Mouse (Mus musculus) testis, adult 2 months (tissue): ENCODE measurements around the gene Pxdn. TPM values are rescaled to one million over a fixed set of nuclear protein-coding genes. Genes with fewer than 3 reads are reported as not detected.

Experiments
- H3K27ac ChIP-seq: fragments of 200-500 bp; 2 replicates; pipeline ENCODE4 v1.5.1; 2012; ENCODE audit warnings: low read depth, low read length; ENCODE audit not compliant: control insufficient read depth, insufficient read depth
- H3K27me3 ChIP-seq: fragments of 200-500 bp; 2 replicates; pipeline ENCODE4 v1.6.1; 2012; ENCODE audit warnings: mild to moderate bottlenecking, low read length, moderate library complexity; ENCODE audit not compliant: control insufficient read depth, insufficient read depth
- H3K36me3 ChIP-seq: fragments of 200-500 bp; 2 replicates; pipeline ENCODE4 v1.6.1; 2012; ENCODE audit warnings: mild to moderate bottlenecking, low read length; ENCODE audit not compliant: control insufficient read depth, insufficient read depth
- H3K4me1 ChIP-seq: fragments of 200-500 bp; 2 replicates; pipeline ENCODE4 v1.6.1; 2012; ENCODE audit warnings: low read length; ENCODE audit not compliant: control insufficient read depth, insufficient read depth
- H3K4me3 ChIP-seq: fragments of 200-500 bp; 2 replicates; pipeline ENCODE4 v1.5.1; 2012; ENCODE audit warnings: low read depth, mild to moderate bottlenecking, low read length, moderate library complexity, mixed read lengths; ENCODE audit not compliant: control insufficient read depth
- CTCF ChIP-seq: fragments of 200-500 bp; IDR thresholded peaks from 2 replicates; pipeline ENCODE4 v1.5.1; 2012; ENCODE audit warnings: low read depth, mild to moderate bottlenecking, inconsistent platforms, low read length, moderate library complexity; ENCODE audit not compliant: control insufficient read depth, insufficient read depth, insufficient replicate concordance
- POLR2A ChIP-seq: fragments of 200-500 bp; IDR thresholded peaks from 2 replicates; pipeline ENCODE4 v1.6.1; 2012; ENCODE audit warnings: low read depth, mild to moderate bottlenecking, inconsistent platforms, low read length, moderate library complexity; ENCODE audit not compliant: control insufficient read depth
- polyA plus RNA-seq: library from polyadenylated mRNA; depleted of rRNA; stranded (reverse); fragments of >200 nt; gene quantifications from 2 replicates; pipeline ENCODE4 v1.2.3, GENCODE M21; 2012; rRNA removed

The Pxdn gene
- polyA plus RNA-seq, 1 experiment: 3.9 TPM

DNA sequence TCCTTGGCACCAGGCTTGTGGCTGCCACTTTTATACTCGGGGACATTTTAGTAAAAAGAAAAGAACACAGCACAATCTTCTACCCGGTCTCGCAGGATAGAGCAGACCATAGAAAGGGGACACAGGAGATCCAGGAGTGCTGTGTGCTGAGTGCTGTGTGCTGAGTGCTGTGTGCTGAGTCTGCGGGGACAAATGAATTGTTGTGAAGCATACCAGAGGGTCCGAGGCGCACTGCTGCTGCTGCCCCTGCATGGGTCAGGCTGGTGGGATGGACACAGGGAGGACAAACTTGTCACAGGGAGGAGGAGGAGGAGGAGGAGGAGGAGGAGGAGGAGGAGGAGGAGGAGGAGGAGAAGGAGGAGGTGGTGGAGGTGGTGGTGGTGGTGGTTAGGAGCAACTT is 111.4 kb downstream of the Pxdn start:
- no peak overlapping the region for H3K27ac ChIP-seq
- H3K36me3 ChIP-seq: no peaks in the 10 kb centered on the region
- no peak overlapping the region for H3K4me3 ChIP-seq
- TF ChIP-seq POLR2A (no peak), CTCF (no peak)
- no peaks in the 10 kb centered on the region for H3K27me3 ChIP-seq
- no peaks in the 10 kb centered on the region for H3K4me1 ChIP-seq

DNA sequence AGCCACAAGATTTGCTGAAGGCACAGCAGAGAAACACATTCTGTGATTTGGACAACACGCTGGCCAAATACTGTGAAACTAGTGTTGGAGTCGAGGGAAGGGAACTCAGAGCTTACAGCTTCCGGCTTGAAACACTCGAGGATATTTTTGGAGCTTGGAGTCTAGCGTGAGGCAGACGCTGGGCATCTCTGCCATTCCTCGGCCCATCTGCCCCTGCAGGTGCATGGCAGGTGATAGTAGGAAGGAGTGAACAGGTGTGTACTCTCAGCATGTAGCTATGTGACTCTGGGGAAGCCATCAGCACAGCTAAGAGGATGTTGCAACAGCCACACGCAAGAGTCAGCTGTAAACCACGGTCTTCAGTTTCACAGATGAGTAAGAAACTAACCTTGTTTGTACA is 112.4 kb downstream of the Pxdn start:
- Histone ChIP-seq H3K27ac (no peak overlapping the region), H3K4me3 (no peak overlapping the region), H3K27me3 (no peaks in the 10 kb centered on the region), H3K4me1 (no peaks in the 10 kb centered on the region), H3K36me3 (no peaks in the 10 kb centered on the region)
- TF ChIP-seq POLR2A (no peak), CTCF (no peak)

DNA sequence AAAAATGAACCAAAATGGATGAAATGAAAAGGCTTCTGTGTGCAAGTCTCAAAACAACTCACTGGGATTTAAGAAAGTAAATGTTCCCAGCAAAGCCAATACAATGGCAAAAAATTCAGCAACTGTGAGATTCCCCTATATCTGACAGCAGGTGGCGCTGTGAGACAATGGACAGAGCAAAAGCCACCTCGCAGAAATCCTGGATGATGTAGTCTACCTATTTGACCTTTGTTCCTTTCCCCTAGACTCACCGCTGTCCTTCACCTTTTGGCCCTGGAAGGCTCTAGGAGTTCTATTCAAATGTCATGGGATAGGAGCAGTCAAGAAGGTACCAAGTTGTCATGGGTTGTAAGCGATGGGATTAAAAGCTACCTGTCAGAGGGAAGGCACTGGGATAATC is 112.8 kb downstream of the Pxdn start:
- H3K27me3 ChIP-seq: no peaks in the 10 kb centered on the region
- no peaks in the 10 kb centered on the region for H3K4me1 ChIP-seq
- no peaks in the 10 kb centered on the region for H3K36me3 ChIP-seq
- H3K4me3 ChIP-seq: no peak overlapping the region
- no peak overlapping the region for H3K27ac ChIP-seq
- TF ChIP-seq POLR2A: no peak
- TF ChIP-seq CTCF: no peak

DNA sequence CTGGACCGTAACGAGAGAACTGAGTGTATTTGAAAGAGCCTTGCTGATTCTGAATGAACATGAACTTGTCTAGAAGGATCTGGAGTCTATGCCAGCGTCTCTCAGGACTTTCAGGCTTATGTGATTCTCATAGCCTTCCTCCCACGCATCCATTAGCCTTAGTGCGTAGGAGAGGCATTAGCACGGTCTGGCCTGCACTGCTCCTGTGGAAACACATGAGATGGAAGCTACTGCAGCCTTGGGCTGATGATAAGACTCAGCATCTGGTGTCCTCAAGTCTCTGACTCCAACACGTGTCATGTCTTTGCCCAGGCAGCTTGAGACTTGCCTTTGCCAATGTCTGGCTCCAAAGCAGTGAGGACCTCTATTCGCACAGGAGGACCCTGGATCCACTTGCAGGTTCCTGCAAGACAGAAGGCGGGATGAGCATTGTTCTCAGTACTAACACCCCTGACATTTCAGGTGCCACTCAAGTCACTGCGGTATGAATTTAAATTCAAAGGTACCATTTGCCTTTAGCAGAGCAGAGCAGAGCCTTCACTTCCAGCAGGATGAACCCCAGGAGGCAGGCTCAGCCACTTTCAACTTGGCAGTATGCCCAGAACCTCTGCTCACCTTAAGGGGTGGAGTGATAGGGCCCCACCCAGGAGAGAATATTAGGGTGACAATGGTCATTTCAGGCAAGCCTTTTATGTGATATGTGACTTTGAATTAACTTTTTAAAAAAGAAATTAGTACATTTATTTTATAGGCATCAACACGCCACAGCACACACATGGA is 117.5 kb downstream of the Pxdn start:
- no peaks in the 10 kb centered on the region for H3K4me1 ChIP-seq
- TF ChIP-seq POLR2A (no peak), CTCF (no peak)
- H3K36me3 ChIP-seq: no peaks in the 10 kb centered on the region
- no peak overlapping the region for H3K4me3 ChIP-seq
- H3K27ac ChIP-seq: no peak overlapping the region
- no peaks in the 10 kb centered on the region for H3K27me3 ChIP-seq

DNA sequence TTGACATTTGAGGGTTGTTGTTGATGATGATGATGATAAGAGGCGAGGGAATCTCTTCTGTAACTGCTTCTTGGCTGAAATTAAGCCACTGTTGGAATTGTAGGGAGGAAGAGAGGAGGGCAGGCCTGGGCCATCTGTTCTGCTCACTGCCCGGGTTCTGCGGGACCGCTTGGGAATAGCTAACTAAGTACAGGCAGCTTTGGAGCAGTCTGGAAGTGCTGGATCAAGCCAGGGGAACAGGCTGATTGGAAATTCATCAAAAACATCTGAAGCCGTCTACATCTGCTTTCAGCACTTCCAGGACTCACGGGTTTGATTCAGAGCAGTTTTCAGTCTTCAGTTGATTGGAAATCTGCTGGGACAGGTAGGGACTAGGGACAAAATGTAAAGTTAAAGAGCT is 120.6 kb downstream of the Pxdn start:
- no peak for TF ChIP-seq CTCF
- TF ChIP-seq POLR2A: no peak
- no peaks in the 10 kb centered on the region for H3K4me1 ChIP-seq
- no peaks in the 10 kb centered on the region for H3K27me3 ChIP-seq
- no peaks in the 10 kb centered on the region for H3K36me3 ChIP-seq
- no peak overlapping the region for H3K4me3 ChIP-seq
- no peak overlapping the region for H3K27ac ChIP-seq

DNA sequence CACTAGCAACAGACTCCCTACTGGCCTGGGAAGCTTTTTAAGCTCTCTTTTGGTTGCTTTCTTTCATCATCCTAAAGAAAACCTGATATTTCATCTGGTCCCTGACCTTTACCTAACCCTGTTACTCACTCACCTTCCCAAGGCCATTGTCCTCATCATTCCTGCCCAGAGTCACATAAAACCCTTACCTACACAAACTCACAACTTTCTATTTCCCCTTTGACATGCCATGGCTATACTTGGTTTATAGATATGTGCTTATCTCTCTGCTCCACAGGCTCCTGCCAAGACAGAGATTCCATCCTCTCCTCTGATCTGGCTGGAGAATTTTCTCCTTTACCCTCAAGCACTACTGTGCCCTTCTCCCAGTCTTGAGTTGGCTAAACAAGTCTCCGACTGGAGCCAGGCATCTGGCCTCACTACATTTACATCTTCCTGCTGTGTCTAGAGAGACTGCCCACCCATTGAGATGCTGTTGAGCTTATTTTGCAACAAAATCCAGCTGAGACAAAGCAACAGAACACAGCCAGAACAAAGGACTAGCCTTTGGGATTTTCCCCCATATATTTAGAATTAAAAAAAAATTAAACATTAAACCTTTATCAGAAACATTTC is 124.2 kb downstream of the Pxdn start:
- Histone ChIP-seq H3K27me3 (no peaks in the 10 kb centered on the region), H3K27ac (no peak overlapping the region), H3K4me3 (no peak overlapping the region), H3K36me3 (no peaks in the 10 kb centered on the region), H3K4me1 (no peaks in the 10 kb centered on the region)
- TF ChIP-seq CTCF (no peak), POLR2A (no peak)

DNA sequence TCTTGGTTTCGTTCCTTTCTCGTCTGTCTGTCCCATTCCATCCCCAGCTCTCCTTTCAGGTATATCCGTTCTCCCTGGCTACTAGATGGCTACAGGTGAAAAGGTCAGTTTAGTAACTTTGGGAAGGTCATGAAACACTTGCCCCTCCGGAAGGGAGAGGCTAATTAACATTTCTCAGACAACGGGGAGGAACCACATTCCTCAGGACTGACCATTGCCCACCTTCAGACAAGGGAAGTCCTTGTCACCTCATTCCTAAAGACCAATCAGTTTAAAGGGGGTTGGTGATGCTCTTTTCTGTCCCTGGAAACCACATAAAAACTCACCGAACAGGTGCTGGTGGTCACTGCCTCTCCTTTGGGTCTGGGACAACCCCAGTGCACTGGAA is 124.7 kb downstream of the Pxdn start:
- Histone ChIP-seq H3K27ac (no peak overlapping the region), H3K4me3 (no peak overlapping the region), H3K27me3 (no peaks in the 10 kb centered on the region), H3K4me1 (no peaks in the 10 kb centered on the region), H3K36me3 (no peaks in the 10 kb centered on the region)
- no peak for TF ChIP-seq POLR2A
- TF ChIP-seq CTCF: no peak

Other genes starting within 250 kb of the Pxdn start
- gene Tpo, start 195.0 kb downstream of the Pxdn start, polyA plus RNA-seq: 0.68 and 0.71 TPM in 2 replicates